10 mouse cellular contexts compared by ENCODE assay signal in the genomic region with DNA sequence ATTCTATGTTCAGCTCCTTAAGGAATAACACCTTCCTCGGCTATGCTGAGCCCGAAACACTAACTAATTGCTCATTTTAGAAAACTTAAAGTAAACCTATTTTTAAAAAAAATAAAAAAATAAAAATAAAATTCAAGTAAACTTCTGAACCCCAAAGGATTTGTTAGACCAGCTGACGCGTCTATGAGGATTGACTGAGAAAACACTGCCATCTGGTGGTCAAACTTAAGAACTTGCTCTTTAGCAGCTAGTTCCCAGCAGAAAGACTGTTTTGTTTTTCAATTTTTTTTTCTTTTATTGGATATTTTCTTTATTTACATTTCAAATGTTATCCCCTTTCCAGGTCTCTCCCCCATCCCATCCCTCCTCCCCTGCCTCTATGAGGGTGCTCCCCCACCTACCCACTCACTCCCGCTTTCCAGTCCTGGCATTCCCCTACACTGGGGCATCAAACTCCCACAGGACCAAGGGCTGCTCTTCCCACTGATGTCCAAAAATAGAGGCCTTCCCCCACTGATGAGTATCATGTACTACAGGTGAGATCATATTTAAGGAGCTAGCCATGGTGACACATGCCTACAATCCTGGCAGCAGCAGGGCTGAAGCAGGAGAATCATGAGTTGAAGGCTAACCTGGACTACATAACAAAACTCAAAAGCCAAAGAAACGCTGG. TPM values are rescaled to one million over a fixed set of nuclear protein-coding genes. Genes with fewer than 3 reads are reported as not detected.
A peak's percentile ranks its signal among the peaks of the same experiment; 100 is the strongest.
DNase-seq lines count a peak whose midpoint lies in the region; ATAC-seq lines count a peak whose summit lies in the region.
"Had no signal": no experiment of that assay in that cellular context is flagged by ENCODE, and none has a peak within 500 bp of the region (broad histone marks: within the 10 kb centered on the region; RNA-seq: fewer than 3 reads in every experiment).

No protein-coding gene starts in this region.

- H3K27me3 ChIP-seq in liver, embryonic 13.5 days, result no peaks in the 10 kb centered on the region
- H3K27me3 ChIP-seq in embryonic facial prominence, embryonic 14.5 days (replicated peaks; ENCODE audit: control insufficient read depth, insufficient read depth, low read length), result no peaks in the 10 kb centered on the region

- no peak overlapping the region for H3K4me3 ChIP-seq in liver, embryonic 13.5 days (replicated peaks)
- H3K4me3 ChIP-seq in embryonic facial prominence, embryonic 14.5 days (ENCODE audit: low read depth, low read length), result no peak overlapping the region

- H3K36me3 ChIP-seq in liver, embryonic 13.5 days, result no peaks in the 10 kb centered on the region
- no peaks in the 10 kb centered on the region for H3K36me3 ChIP-seq in embryonic facial prominence, embryonic 14.5 days (ENCODE audit: control insufficient read depth, insufficient read depth, low read length)

- H3K4me2 ChIP-seq in liver, embryonic 13.5 days, result no peak overlapping the region
- H3K4me2 ChIP-seq in embryonic facial prominence, embryonic 14.5 days (ENCODE audit: low read depth, low read length), result no peak overlapping the region

- WGBS in liver, embryonic 13.5 days (ENCODE audit: insufficient replicate concordance), result 19% methylated on average over 6 of the region's 6 CpGs
- 24% methylated on average over 6 of the region's 6 CpGs for WGBS in embryonic facial prominence, embryonic 14.5 days

- H3K27ac ChIP-seq in liver, embryonic 13.5 days, result no peak overlapping the region
- no peak overlapping the region for H3K27ac ChIP-seq in embryonic facial prominence, embryonic 14.5 days (replicated peaks; ENCODE audit: low read depth, low read length)

- no peaks in the 10 kb centered on the region for H3K4me1 ChIP-seq in liver, embryonic 13.5 days (replicated peaks)
- no peaks in the 10 kb centered on the region for H3K4me1 ChIP-seq in embryonic facial prominence, embryonic 14.5 days (ENCODE audit: control insufficient read depth, insufficient read depth, low read length)

- ATAC-seq in liver, embryonic 13.5 days (ENCODE audit: low read depth), result no peak
- ATAC-seq in embryonic facial prominence, embryonic 14.5 days (ENCODE audit: low read depth), result no peak

- H3K9me3 ChIP-seq in liver, embryonic 13.5 days (replicated peaks), result no peaks in the 10 kb centered on the region
- H3K9me3 ChIP-seq in embryonic facial prominence, embryonic 14.5 days (ENCODE audit: control insufficient read depth, low read length), result no peaks in the 10 kb centered on the region

- DNase-seq in adrenal gland, postnatal 10 days, result peak; percentile 33
- no peak for DNase-seq in adrenal gland, postnatal 4 days (ENCODE audit: low spot score in 2 of 2)
- DNase-seq in liver, embryonic 13.5 days, result peak; percentile 12
- DNase-seq in liver, result no peak
- peak; percentile 90 for DNase-seq in embryonic facial prominence, embryonic 14.5 days (ENCODE audit: low spot score)
- peak; percentile 28 for DNase-seq in lung, postnatal 14 days
- peak; percentile 48 for DNase-seq in telencephalon, adult 2 months (ENCODE audit: low read depth, low spot score)
- DNase-seq in right cerebral cortex, postnatal 4 days, result no peak

- H3K9ac ChIP-seq in liver, embryonic 13.5 days, result no peak overlapping the region
- no peak overlapping the region for H3K9ac ChIP-seq in embryonic facial prominence, embryonic 14.5 days (ENCODE audit: low read depth, low read length)

RNA-seq across cellular contexts. Expression of gene Saxo1, which starts 3.0 kb away (rescaled TPM):
- not detected for total RNA-seq in adrenal gland, postnatal 10 days (2021)
- total RNA-seq in adrenal gland, postnatal 4 days (2021), result not detected
- polyA plus RNA-seq in liver, embryonic 13.5 days (2015; fragmentation: Nextera tagmentation; extraction: Ambion mirVana), result not detected in 2 replicates
- 0.10 and 0.28 TPM in 2 replicates for polyA plus RNA-seq in embryonic facial prominence, embryonic 14.5 days (2014; fragmentation: Nextera tagmentation; extraction: Ambion mirVana)
- total RNA-seq: heart, postnatal 14 days had no signal
- polyA plus RNA-seq: stomach, embryonic 14.5 days had no signal

RNA-seq across cellular contexts. Expression of gene Rraga, which starts 20.3 kb away (rescaled TPM):
- total RNA-seq in adrenal gland, postnatal 10 days (2021), result 10 to 100 TPM; 83.4 to 84.7 TPM
- 10 to 100 TPM; 97.7 to 98.9 TPM for total RNA-seq in adrenal gland, postnatal 4 days (2021)
- 31.5 and 36.6 TPM in 2 replicates for polyA plus RNA-seq in liver, embryonic 13.5 days (2015; fragmentation: Nextera tagmentation; extraction: Ambion mirVana)
- polyA plus RNA-seq in embryonic facial prominence, embryonic 14.5 days (2014; fragmentation: Nextera tagmentation; extraction: Ambion mirVana), result 94.8 and 95.3 TPM in 2 replicates

RNA-seq across cellular contexts. Expression of gene Haus6, which starts 56.7 kb away (rescaled TPM):
- total RNA-seq in adrenal gland, postnatal 10 days (2021), result 10 to 100 TPM in 1 of 2 experiments, 1 to 10 TPM in 1; 9.2 to 14.5 TPM
- total RNA-seq in adrenal gland, postnatal 4 days (2021), result 10 to 100 TPM; 14.1 to 15.7 TPM
- polyA plus RNA-seq in liver, embryonic 13.5 days (2015; fragmentation: Nextera tagmentation; extraction: Ambion mirVana), result 14.3 and 18.6 TPM in 2 replicates
- 12.2 and 14.5 TPM in 2 replicates for polyA plus RNA-seq in embryonic facial prominence, embryonic 14.5 days (2014; fragmentation: Nextera tagmentation; extraction: Ambion mirVana)

Comparison
In these comparisons a context has a peak if more than half of its experiments do, and no peak if none do; other contexts are left out.
1. DNase-seq: peak in adrenal gland, postnatal 10 days (single experiment), liver, embryonic 13.5 days (single experiment), embryonic facial prominence, embryonic 14.5 days (single experiment), lung, postnatal 14 days (single experiment) and telencephalon, adult 2 months (single experiment); none in adrenal gland, postnatal 4 days (0 of 2), liver (single experiment) and right cerebral cortex, postnatal 4 days (single experiment).